Mouse (Mus musculus) lung, postnatal 0 days (tissue): Measurements from ENCODE around the gene Slc35f5. TPM values are rescaled to one million over a fixed set of nuclear protein-coding genes. Genes with fewer than 3 reads are reported as not detected.

ENCODE experiments used
- ATAC-seq: fragments of 200-750 bp; cut with Nextera tagmentation; 2 replicates; pipeline ENCODE4 v1.8.0; 2017; ENCODE audit warnings: moderate library complexity
- DNase-seq: peaks from one replicate; pipeline ENCODE4 v3.0.0-alpha.2; 2016; ENCODE audit warnings: low spot score
- H3K27ac ChIP-seq: fragments of 300-500 bp; sonication (generic); 2 replicates; pipeline ENCODE4 v1.5.1; 2014; ENCODE audit warnings: antibody characterized with exemption, mild to moderate bottlenecking, low read length, mixed read lengths
- H3K27me3 ChIP-seq: fragments of 300-500 bp; sonication (generic); replicated peaks from 2 replicates; pipeline ENCODE4 v1.6.1; 2014; ENCODE audit warnings: low read length, mixed read lengths; ENCODE audit not compliant: insufficient read depth
- H3K36me3 ChIP-seq: fragments of 300-500 bp; sonication (generic); 2 replicates; pipeline ENCODE4 v1.6.1; 2014; ENCODE audit warnings: low read length, mixed read lengths; ENCODE audit not compliant: insufficient read depth
- H3K4me1 ChIP-seq: fragments of 300-500 bp; sonication (generic); 2 replicates; pipeline ENCODE4 v1.6.1; 2014; ENCODE audit warnings: antibody characterized with exemption, low read depth, low read length, mixed read lengths; ENCODE audit not compliant: insufficient read depth
- H3K4me2 ChIP-seq: fragments of 300-500 bp; sonication (generic); replicated peaks from 2 replicates; pipeline ENCODE4 v1.6.1; 2014; ENCODE audit warnings: low read depth, mild to moderate bottlenecking, low read length, moderate library complexity, mixed read lengths
- H3K4me3 ChIP-seq: fragments of 300-500 bp; sonication (generic); 2 replicates; pipeline ENCODE4 v1.5.1; 2014; ENCODE audit warnings: low read depth, low read length
- H3K9ac ChIP-seq: fragments of 300-500 bp; sonication (generic); replicated peaks from 2 replicates; pipeline ENCODE4 v1.6.1; 2014; ENCODE audit warnings: low read depth, mild to moderate bottlenecking
- H3K9me3 ChIP-seq: fragments of 300-500 bp; sonication (generic); 2 replicates; pipeline ENCODE4 v1.6.1; 2016; ENCODE audit warnings: low read length, mixed read lengths
- CTCF ChIP-seq: IDR thresholded peaks from 2 replicates; pipeline ENCODE4 v1.5.1; 2016; ENCODE audit warnings: antibody characterized with exemption, mild to moderate bottlenecking
- EP300 ChIP-seq: IDR thresholded peaks from 2 replicates; pipeline ENCODE4 v1.6.1; 2016; ENCODE audit warnings: antibody characterized with exemption, mild to moderate bottlenecking, control low read depth
- WGBS: fragments of 180-500 bp; shearing (Covaris S2); extraction: QIAGEN DNeasy Blood & Tissue Kit; methylation state at CpG from one replicate; pipeline ENCODE4 v1.1.7; 2014; 5-methylcytosine and 5-hydroxymethylcytosine counted together
- polyA plus RNA-seq: library from polyadenylated mRNA; unstranded; fragments of >200 nt; fragmentation: Nextera tagmentation; extraction: Ambion mirVana; gene quantifications from 2 replicates; pipeline ENCODE4 v1.2.1, GENCODE M21; 2015

Slc35f5 gene
- polyA plus RNA-seq, 1 experiment from 2014 or later = 50.9 TPM

DNA sequence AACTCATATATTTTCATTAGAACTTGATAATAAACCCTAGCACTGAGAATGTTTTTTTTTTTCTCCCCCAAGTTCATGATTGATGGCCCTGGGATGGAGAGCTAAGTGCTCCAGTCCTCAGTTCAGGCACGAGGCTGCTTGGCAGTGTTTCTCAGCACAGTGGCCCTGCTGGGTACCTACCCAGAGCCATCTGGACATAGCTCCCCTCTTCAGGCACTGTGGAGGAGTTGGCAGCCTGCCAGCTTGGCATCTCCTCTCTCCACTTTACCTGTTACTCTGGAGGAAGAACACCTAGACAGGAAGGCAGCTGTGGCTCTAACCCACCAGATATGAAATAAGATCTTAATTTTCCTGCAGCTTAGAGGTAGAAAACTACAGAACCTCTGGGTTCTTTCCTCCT, 83.2 kb downstream of the Slc35f5 start:
- 13% methylated on average over 1 of the region's 1 CpGs for WGBS
- no peak for DNase-seq
- no peaks in the 10 kb centered on the region for H3K9me3 ChIP-seq
- no peaks in the 10 kb centered on the region for H3K36me3 ChIP-seq
- TF ChIP-seq EP300 = no peak
- no peak for TF ChIP-seq CTCF
- ATAC-seq = no peak
- no peak overlapping the region for H3K4me2 ChIP-seq
- H3K4me1 ChIP-seq = no peaks in the 10 kb centered on the region
- no peak overlapping the region for H3K9ac ChIP-seq
- no peak overlapping the region for H3K4me3 ChIP-seq
- no peaks in the 10 kb centered on the region for H3K27me3 ChIP-seq
- H3K27ac ChIP-seq = no peak overlapping the region

Other genes starting within 250 kb of the Slc35f5 start
- 205 and 244 TPM in 2 replicates for gene Actr3, start 124.9 kb upstream of the Slc35f5 start, polyA plus RNA-seq
- 3.7 and 5.4 TPM in 2 replicates for gene Gpr39, start 116.4 kb downstream of the Slc35f5 start, polyA plus RNA-seq